Mouse (Mus musculus) limb, embryonic 13.5 days (tissue): Measurements from ENCODE around the gene Ficd. TPM values are rescaled to one million over a fixed set of nuclear protein-coding genes. Genes with fewer than 3 reads are reported as not detected.
"Not testable (repeated sequence)": the region's sequence is repeated elsewhere in the genome, so short reads cannot be mapped to it uniquely, and the experiment has no call there.

Experiments used
- ATAC-seq: fragments of 200-750 bp; cut with Nextera tagmentation; 2 replicates; pipeline ENCODE4 v1.8.0; 2017; ENCODE audit warnings: low read depth, moderate number of reproducible peaks, moderate TSS enrichment; ENCODE audit not compliant: low FRiP score
- H3K27ac ChIP-seq: fragments of 300-500 bp; sonication (generic); 2 replicates; pipeline ENCODE4 v1.5.1; 2015; ENCODE audit warnings: inconsistent platforms, mild to moderate bottlenecking, moderate library complexity
- H3K27me3 ChIP-seq: fragments of 300-500 bp; sonication (generic); 2 replicates; pipeline ENCODE4 v1.6.1; 2015; ENCODE audit warnings: mild to moderate bottlenecking, inconsistent platforms
- H3K36me3 ChIP-seq: fragments of 300-500 bp; sonication (generic); 2 replicates; pipeline ENCODE4 v1.6.1; 2015; ENCODE audit warnings: inconsistent platforms, mild to moderate bottlenecking, moderate library complexity
- H3K4me1 ChIP-seq: fragments of 300-500 bp; sonication (generic); 2 replicates; pipeline ENCODE4 v1.6.1; 2015; ENCODE audit warnings: inconsistent platforms
- H3K4me2 ChIP-seq: fragments of 300-500 bp; sonication (generic); replicated peaks from 2 replicates; pipeline ENCODE4 v1.6.1; 2015; ENCODE audit warnings: inconsistent platforms, mild to moderate bottlenecking, moderate library complexity
- H3K4me3 ChIP-seq: fragments of 300-500 bp; sonication (generic); 2 replicates; pipeline ENCODE4 v1.5.1; 2015; ENCODE audit warnings: moderate library complexity, mild to moderate bottlenecking, inconsistent platforms
- H3K9ac ChIP-seq: fragments of 300-500 bp; sonication (generic); 2 replicates; pipeline ENCODE4 v1.6.1; 2015; ENCODE audit warnings: mild to moderate bottlenecking, inconsistent platforms
- H3K9me3 ChIP-seq: fragments of 300-500 bp; sonication (generic); 2 replicates; pipeline ENCODE4 v1.6.1; 2016; ENCODE audit warnings: inconsistent platforms
- WGBS: fragments of 180-500 bp; shearing (Covaris S2); methylation state at CpG from one replicate; pipeline ENCODE4 v1.1.7; 2015; 5-methylcytosine and 5-hydroxymethylcytosine counted together
- polyA plus RNA-seq: library from polyadenylated mRNA; unstranded; fragments of >200 nt; fragmentation: Nextera tagmentation; extraction: Ambion mirVana; gene quantifications from 2 replicates; pipeline ENCODE4 v1.2.1, GENCODE M21; 2015

The Ficd gene
- polyA plus RNA-seq, 1 experiment from 2014 or later, result 6.4 TPM

DNA sequence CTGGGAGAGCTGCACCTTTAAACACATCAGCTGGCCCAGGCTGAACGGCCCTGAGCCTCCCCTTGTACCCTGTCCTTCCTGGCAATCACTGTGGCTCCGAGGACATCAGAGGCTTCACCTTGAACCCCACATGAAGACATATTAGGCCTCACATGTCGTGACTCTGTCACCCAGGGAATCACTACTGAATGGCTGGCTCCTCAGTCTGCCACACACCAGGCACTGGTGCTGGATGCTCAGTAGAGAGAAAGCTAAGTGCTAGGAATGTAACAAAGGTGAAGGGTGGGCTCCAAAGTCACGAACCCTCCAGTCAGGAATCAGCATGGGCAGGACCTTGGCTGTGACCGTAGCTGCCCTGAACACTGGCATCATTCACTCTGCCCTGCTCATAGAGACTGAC lies 44.0 kb downstream of the Ficd start:
- H3K27me3 ChIP-seq, result no peaks in the 10 kb centered on the region

DNA sequence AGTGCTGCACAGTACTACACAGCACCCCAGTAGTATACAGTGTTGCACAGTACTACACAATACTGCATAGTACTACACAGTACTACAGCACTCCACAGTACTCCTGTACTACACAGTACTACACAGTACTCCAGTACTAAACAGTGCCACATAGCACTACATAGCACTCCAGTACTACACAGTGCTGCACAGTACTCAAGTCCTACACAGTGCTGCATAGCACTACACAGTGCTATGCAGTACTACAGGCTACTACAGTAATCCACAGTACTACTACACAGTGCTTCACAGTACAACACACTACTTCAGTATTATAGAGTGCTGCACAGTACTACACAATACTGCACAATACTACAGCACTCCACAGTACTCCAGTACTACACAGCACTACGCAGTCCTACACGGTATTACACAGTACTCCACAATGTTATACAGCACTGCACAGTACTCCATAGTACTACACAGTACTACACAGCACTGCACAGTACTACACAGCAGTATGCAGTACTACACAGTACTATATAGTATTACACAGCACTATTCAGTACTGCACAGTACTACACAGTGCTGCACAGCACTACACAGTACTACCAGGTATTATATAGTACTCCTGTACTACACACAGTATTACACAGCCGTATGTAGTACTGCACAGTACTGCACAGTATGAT lies 44.6 kb downstream of the Ficd start:
- H3K4me1 ChIP-seq, result peaks cover 40% of the 10 kb centered on the region
- no peaks in the 10 kb centered on the region for H3K27me3 ChIP-seq
- no peak overlapping the region for H3K9ac ChIP-seq
- H3K9me3 ChIP-seq, result no peaks in the 10 kb centered on the region
- 94% methylated on average over 3 of the region's 3 CpGs for WGBS
- peaks cover 33% of the 10 kb centered on the region for H3K36me3 ChIP-seq
- ATAC-seq, result no peak
- H3K4me2 ChIP-seq, result no peak overlapping the region
- H3K27ac ChIP-seq, result no peak overlapping the region; the same call in 1 of the 2 replicates
- no peak overlapping the region for H3K4me3 ChIP-seq

More for the DNA sequence above, 44.0 kb downstream of the Ficd start:
- Histone ChIP-seq H3K9ac (no peak overlapping the region), H3K4me2 (no peak overlapping the region), H3K27ac (no peak overlapping the region), H3K4me1 (peaks cover 36% of the 10 kb centered on the region), H3K36me3 (peaks cover 39% of the 10 kb centered on the region), H3K4me3 (no peak overlapping the region), H3K9me3 (no peaks in the 10 kb centered on the region)
- 61% methylated on average over 5 of the region's 5 CpGs for WGBS
- ATAC-seq, result no peak

DNA sequence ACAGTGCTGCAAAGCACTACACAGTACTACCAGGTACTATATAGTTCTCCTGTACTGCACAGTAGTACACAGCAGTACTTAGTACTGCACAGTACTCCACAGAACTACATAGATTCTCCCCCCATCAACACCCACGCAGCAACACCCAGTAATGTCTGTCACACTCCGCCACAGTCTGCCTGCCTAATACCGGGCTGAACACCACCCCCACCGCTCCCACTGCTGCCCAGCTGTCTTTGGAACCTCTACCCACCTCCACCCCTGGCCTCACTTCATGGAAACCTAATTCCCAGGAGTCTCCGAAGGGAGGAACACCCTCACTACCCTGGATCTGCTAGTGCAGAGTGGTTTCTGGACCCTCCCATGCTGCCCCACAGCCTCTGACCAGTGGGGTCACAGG lies 45.2 kb downstream of the Ficd start:
- no peaks in the 10 kb centered on the region for H3K27me3 ChIP-seq
- H3K4me1 ChIP-seq, result peaks cover 40% of the 10 kb centered on the region
- no peak overlapping the region for H3K4me2 ChIP-seq
- ATAC-seq, result no peak
- 73% methylated on average over 5 of the region's 5 CpGs for WGBS
- no peak overlapping the region for H3K4me3 ChIP-seq
- H3K9ac ChIP-seq, result no peak overlapping the region
- H3K27ac ChIP-seq, result peak overlapping the region; percentile 67; the same call in 1 of the 2 replicates
- H3K9me3 ChIP-seq, result no peaks in the 10 kb centered on the region
- H3K36me3 ChIP-seq, result peaks cover 28% of the 10 kb centered on the region

DNA sequence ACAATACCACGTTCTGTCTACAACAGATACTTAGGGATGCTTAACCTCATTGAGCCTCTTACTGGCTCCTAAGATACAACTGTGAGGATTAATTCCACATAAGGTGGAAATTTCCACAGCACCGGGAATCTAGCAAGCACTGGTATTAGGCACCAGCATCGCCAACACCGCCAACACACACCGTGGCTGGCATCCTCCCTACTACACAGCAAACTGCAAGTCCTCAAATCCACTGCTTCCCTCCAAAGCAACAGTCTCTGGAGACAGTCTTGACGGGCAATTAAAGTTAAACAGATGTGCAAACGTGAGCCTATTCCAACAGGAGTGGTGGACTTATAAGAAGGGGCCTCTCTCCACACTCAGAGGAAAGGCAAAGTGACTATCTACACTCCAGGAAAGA lies 45.7 kb downstream of the Ficd start:
- no peak overlapping the region for H3K4me2 ChIP-seq
- ATAC-seq, result no peak

DNA sequence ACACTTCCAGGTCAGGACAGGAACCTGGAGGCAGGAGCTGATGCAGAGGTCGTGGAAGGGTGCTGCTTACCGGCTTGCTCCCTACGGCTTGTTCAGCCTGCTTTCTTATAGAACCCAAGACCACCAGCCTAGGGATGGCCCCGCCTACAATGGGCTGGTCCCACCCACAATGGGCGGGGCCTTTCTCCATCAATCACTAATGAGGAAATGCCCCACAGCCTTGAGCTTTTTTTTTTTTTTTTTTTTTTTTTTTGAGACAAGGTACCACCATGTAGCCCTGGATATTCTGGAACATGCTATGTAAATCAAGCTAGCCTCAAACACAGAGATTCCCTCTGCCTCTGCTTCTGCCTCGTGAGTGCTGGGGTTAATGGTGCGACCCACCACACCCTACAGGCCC lies 46.3 kb downstream of the Ficd start:
- H3K36me3 ChIP-seq, result peaks cover 16% of the 10 kb centered on the region
- WGBS, result 87% methylated on average over 7 of the region's 7 CpGs
- H3K27ac ChIP-seq, result peak overlapping the region; percentile 67; the same call in 1 of the 2 replicates
- H3K27me3 ChIP-seq, result no peaks in the 10 kb centered on the region
- H3K4me2 ChIP-seq, result no peak overlapping the region
- H3K4me1 ChIP-seq, result peaks cover 44% of the 10 kb centered on the region
- no peaks in the 10 kb centered on the region for H3K9me3 ChIP-seq
- H3K4me3 ChIP-seq, result no peak overlapping the region
- no peak overlapping the region for H3K9ac ChIP-seq
- ATAC-seq, result no peak

More for the DNA sequence above, 45.7 kb downstream of the Ficd start:
- H3K36me3 ChIP-seq, result peaks cover 23% of the 10 kb centered on the region
- H3K9me3 ChIP-seq, result no peaks in the 10 kb centered on the region
- no peak overlapping the region for H3K9ac ChIP-seq
- H3K4me3 ChIP-seq, result no peak overlapping the region
- H3K27ac ChIP-seq, result peak overlapping the region; percentile 67; the same call in 1 of the 2 replicates
- WGBS, result 50% methylated on average over 7 of the region's 7 CpGs
- H3K4me1 ChIP-seq, result peaks cover 40% of the 10 kb centered on the region
- H3K27me3 ChIP-seq, result no peaks in the 10 kb centered on the region

DNA sequence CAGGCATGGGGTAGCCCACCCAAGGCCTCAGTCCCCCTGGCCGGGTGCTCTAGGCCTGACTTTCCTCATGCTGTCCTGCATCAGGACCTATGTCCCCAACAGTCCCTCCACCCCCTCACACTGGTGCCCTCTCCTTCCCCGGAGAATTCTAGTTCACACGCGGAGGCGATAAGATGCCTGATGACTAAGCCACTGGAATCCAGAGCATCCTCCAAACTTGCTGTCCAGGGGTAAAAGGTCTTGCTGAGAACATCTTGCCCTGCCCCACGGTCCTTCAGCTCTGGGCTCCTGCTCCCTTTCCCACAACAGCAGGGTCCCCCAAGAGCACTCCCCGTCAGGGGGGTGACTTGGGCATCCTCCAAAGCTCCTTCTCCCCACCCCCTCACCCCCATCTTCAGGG lies 47.0 kb downstream of the Ficd start:
- no peak overlapping the region for H3K4me3 ChIP-seq
- H3K4me1 ChIP-seq, result peaks cover 49% of the 10 kb centered on the region
- H3K9ac ChIP-seq, result no peak overlapping the region
- no peaks in the 10 kb centered on the region for H3K9me3 ChIP-seq
- H3K27ac ChIP-seq, result peak overlapping the region; percentile 83; the same call in 1 of the 2 replicates
- WGBS, result 85% methylated on average over 7 of the region's 7 CpGs
- H3K27me3 ChIP-seq, result no peaks in the 10 kb centered on the region
- H3K4me2 ChIP-seq, result no peak overlapping the region
- no peak for ATAC-seq
- H3K36me3 ChIP-seq, result peaks cover 9% of the 10 kb centered on the region; the same call in 1 of the 2 replicates

DNA sequence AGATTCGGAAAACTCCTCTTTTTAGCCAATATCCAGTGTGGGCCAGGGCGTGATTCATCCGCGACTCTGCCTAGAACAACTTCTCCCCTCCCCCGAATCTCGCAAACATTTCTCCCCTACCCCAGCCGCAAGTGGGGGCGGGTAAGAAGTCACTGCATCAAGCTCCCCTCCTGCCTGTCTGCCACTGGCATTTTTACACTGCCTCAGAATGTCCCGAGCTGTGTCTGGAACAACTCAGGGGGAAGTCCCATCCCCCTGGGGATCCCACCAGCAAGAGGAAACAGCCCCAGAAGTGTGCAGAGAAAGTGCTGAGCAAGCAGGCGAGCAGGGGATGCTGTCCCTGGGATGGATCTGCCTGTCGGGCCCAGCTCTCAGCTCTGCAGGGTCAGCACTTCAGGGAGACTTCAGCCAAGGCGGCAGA lies 48.0 kb downstream of the Ficd start:
- H3K9ac ChIP-seq, result peak overlapping the region; percentile 50
- peak; percentile 33; the same call in 1 of the 2 replicates for ATAC-seq
- peak overlapping the region; percentile 83 for H3K27ac ChIP-seq
- no peak overlapping the region for H3K4me3 ChIP-seq
- H3K9me3 ChIP-seq, result no peaks in the 10 kb centered on the region
- WGBS, result 6% methylated on average over 12 of the region's 12 CpGs
- H3K36me3 ChIP-seq, result peaks cover 2% of the 10 kb centered on the region; the same call in 1 of the 2 replicates
- peaks cover 59% of the 10 kb centered on the region for H3K4me1 ChIP-seq
- H3K27me3 ChIP-seq, result no peaks in the 10 kb centered on the region
- H3K4me2 ChIP-seq, result peak overlapping the region; percentile 39

DNA sequence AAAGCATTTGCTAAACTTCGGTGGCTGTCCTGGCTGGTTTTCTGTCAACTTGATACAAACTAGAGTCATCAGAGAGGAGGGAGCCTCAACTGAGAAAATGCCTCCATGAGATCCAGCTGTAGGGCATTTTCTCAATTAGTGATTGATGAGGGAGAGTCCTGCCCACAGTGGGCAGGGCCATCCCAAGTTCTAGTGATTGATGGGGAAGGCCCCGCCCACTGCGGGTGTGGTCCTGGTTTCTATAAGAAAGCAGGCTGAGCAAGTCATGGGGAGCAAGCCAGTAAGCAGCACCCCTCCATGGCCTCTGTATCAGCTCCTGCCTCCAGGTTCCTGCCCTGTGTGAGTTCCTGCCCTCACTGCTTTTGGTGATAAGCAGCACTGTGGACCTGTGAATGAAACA lies 48.5 kb downstream of the Ficd start:
- H3K4me3 ChIP-seq, H3K9me3 ChIP-seq, H3K27me3 ChIP-seq, ATAC-seq, H3K36me3 ChIP-seq: not testable (repeated sequence)
- Histone ChIP-seq H3K27ac (peak overlapping the region; percentile 83), H3K4me1 (peaks cover 64% of the 10 kb centered on the region), H3K9ac (peak overlapping the region; percentile 50; the same call in 1 of the 2 replicates), H3K4me2 (peak overlapping the region; percentile 39)
- WGBS, result 21% methylated on average over 3 of the region's 3 CpGs

DNA sequence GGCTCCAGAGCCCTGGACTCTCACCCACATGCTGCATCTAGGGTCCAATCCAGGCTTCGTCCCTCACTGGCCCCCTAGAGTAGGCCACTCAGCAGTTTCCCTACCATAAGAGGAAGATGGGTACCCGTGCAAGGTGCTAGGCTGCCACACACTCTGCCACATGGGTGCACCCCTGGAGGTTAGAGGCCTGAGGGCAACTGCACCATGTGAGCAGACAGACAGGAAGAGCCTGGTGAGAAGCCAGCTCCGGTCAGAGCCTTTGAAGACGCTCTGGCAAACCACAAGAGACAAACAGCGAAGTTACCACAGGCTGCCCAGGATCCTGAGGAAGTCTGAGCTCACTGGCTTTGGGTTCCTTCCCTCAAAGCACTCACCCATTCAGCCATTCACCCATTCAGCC lies 51.4 kb downstream of the Ficd start:
- H3K9ac ChIP-seq, result no peak overlapping the region
- WGBS, result 61% methylated on average over 5 of the region's 5 CpGs
- H3K27me3 ChIP-seq, result no peaks in the 10 kb centered on the region
- no peak overlapping the region for H3K4me3 ChIP-seq
- H3K36me3 ChIP-seq, result no peaks in the 10 kb centered on the region
- no peak overlapping the region for H3K4me2 ChIP-seq
- no peaks in the 10 kb centered on the region for H3K9me3 ChIP-seq
- no peak overlapping the region; the same call in 1 of the 2 replicates for H3K27ac ChIP-seq
- H3K4me1 ChIP-seq, result peaks cover 77% of the 10 kb centered on the region
- ATAC-seq, result no peak

DNA sequence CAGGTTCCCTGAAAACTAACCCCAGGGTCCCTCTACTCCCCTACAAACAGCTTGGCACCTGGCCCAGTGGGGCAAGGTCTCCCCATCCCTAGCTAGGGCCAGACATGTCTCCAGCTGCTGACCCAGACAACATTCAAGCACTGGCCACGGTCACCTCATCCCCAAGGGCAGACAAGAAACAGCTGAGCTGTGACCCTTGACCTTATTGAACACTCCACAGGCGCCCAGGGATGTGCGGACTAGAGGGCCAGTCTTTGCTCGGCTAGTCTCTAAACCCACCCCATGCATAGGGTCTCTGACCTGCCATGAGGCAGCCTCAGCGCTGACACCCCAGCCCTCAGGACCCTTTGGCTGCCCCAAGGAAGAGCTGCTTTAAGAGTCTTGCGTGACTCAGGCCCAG lies 53.0 kb downstream of the Ficd start:
- peak; percentile 9; the same call in 1 of the 2 replicates for ATAC-seq
- peaks cover 14% of the 10 kb centered on the region for H3K36me3 ChIP-seq
- H3K4me1 ChIP-seq, result peaks cover 81% of the 10 kb centered on the region
- H3K4me2 ChIP-seq, result peak overlapping the region; percentile 10
- H3K27ac ChIP-seq, result peak overlapping the region; percentile 84
- no peaks in the 10 kb centered on the region for H3K27me3 ChIP-seq
- H3K9me3 ChIP-seq, result no peaks in the 10 kb centered on the region
- 15% methylated on average over 6 of the region's 6 CpGs for WGBS
- no peak overlapping the region for H3K9ac ChIP-seq
- no peak overlapping the region for H3K4me3 ChIP-seq

DNA sequence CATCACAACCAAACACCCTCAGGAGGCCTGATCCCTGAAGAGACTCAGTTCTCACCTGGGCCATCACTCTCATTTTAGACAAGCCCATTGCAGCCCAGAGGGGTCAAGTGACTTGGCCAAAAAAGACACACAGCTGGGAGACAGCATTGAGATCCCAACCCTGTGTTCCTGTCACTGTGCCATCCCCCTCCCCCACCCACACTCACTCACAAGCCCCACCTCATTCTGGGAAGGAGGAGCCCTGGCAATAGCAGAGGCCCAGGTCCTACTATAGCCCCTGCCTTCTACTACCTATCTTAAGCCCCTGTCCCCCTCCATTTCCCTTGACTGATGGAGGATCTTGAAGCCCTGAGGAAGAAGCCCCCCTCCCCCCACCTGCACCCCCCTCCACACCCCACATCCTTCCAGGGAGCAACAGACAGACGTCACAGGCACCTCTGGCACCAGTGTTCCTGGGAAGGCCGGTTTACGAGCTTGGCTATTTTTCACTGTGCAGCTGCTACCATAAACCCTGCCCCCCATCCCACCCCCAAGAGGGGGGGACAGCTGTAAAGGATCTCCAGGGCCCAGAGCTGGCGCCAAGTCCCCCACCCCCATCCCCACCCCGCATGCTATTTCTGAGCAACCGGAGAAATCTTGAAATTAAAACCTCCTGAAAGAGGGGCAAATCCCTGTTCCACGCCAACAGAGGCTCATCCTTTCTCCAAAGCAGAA lies 53.6 kb downstream of the Ficd start:
- peaks cover 81% of the 10 kb centered on the region for H3K4me1 ChIP-seq

More for the DNA sequence above, 53.6 kb downstream of the Ficd start:
- ATAC-seq, result peak; percentile 90
- whole genome bisulfite sequencing, result 10% methylated on average over 7 of the region's 7 CpGs
- Histone ChIP-seq H3K27me3 (no peaks in the 10 kb centered on the region), H3K27ac (peak overlapping the region; percentile 84), H3K4me2 (peak overlapping the region; percentile 10), H3K4me3 (no peak overlapping the region), H3K36me3 (peaks cover 20% of the 10 kb centered on the region), H3K9ac (no peak overlapping the region), H3K9me3 (no peaks in the 10 kb centered on the region)
